Mouse (Mus musculus) retina, adult 2 months (tissue): ENCODE data around the gene Stx11.

Experiments
- DNase-seq: peaks from one replicate; pipeline ENCODE4 v3.0.0-alpha.2; 2012; ENCODE audit warnings: low read depth, low spot score

Stx11 gene

GRCm38 (mm10) chr10:12915826-12916225 is 48.3 kb downstream of the Stx11 start:
- DNase-seq: no peak

GRCm38 (mm10) chr10:12914203-12914602 is 49.9 kb downstream of the Stx11 start:
- DNase-seq: no peak

DNA sequence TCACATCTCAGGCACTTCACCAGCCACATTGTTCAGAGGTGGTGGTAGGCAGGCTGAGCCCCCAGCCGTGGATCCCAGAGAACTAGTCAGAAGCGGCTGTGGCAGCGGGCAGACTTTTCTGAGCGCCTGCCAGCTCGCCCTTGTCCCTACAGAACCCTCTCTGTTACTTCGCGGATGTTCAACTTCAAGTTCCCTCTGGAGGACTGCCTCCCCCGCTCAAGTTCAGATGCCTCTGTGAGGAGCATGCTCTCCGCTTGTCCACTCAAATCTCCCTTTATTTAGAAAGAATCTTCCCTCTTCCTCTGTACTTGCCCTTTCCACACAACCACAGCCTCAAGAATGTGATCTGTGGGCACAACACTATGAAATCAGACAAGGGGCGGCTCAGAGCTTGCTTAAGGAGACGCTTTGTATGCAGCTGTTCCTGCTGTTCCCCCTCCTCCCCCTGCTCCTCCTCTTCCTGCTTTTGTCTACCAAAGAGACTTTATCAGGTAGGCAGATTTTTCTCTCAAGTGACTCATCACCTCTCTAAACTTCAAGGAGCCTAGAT is 52.0 kb downstream of the Stx11 start:
- no peak for DNase-seq

DNA sequence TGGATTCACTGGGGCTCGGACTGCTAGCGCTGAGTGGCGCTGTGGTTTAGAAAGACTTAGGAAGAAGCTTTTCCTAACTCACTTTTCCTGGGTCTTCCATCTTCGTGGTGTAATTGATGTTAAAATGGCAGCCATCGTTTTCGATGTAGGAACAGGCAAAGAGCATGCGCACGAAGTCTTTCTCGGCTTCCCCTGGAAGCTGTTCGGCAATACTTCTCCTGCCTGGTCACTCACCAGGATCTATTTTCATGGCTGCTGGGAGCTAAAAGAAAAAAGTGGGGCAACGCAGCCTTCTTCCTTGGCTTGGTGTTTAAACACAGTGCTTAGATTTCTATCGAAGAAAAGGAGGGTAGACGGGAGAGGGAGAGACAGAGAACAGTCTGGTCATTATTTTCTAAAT is 52.6 kb downstream of the Stx11 start:
- no peak for DNase-seq

DNA sequence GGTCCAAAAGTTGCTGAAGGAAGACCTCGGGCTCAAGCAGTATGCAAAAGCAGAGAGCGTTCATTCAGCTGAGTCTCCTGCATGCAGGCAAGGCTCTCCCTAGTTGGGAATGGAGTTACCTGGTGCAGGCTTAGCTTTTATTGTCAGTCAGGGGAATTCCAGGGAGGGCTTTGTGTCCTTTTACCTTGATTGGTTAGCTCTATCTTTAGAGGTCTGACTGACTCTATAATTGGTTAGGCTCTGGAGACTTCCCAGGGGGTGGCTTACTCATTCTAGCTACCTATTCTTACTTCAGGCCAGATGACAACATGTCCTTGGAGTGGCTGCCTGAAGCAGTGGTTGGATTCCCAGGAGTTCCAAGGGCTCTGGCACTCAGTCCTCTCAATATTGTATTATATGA is 54.2 kb downstream of the Stx11 start:
- DNase-seq: no peak

DNA sequence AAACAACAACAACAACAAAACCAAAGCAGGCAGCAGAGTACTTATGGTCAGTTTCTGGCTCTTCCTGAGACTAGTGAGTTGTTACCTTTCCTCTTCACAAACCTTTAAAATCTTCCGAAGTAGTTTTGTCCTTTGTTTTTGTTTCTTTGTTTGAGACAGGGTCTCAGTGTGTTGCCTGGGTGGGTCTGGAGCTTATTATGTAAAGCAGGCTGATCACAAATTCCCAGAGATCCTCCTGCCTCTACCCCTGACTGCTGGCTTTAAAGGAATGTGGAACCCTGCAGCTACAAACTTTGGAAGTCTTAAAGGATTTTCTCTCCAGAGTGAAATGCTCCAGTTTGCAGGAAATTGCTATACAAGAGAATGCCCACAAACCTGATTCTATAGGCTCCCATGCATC is 54.9 kb downstream of the Stx11 start:
- no peak for DNase-seq

- no peak for DNase-seq
Measured at GRCm38 (mm10) chr10:12904140-12904528, 60.0 kb downstream of the Stx11 start.

DNA sequence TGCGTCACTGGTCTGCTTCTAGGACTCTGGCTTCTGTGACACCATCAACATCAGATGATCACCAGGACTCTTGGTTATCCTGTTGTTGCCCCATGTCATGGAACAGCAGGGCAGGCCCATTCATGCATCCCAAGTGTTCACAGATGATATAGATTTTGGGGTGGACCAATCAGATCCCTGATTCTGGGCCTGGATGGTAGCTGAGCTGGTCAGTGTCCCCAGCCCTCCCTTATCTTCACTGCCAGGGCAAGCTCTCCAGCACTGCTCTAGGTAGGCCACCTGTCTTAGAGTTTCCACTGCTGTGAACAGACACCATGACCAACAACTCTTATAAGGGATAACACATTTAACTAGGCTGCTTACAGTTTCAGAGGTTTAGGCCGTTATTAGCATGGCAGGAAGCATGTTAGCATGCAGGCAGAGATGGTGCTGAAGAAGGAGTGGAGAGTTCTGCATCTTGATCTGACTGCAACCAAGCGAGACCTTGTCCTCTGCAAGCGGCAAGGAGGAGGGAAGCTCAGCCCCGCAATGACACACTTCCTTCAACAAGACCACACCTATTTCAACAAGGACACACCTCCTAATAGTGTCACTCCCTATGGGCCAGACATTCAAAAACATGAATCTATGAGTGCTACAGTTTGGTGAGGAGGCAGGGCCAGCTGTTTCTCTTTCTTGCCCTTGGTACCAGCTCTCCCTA is 60.5 kb downstream of the Stx11 start:
- no peak for DNase-seq

DNA sequence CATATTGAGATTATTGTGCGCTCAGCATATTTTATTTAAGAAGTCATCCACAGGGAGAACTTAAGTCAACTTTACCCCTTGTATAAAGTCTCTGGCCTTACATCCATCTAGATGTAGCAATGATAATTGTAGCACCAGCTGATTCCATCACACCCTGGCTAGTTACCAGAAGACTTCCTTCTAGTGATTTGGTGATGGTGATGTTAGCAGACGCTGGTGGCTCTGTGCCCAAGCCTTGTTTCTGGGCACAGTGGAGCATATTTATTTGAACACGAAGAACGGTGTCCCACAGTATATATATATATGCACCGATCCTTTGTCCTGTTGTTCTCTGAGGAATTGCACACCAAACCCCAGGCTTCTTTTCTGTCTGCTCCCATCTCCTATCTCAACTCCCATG is 64.2 kb downstream of the Stx11 start:
- DNase-seq: no peak

- no peak for DNase-seq
Measured at GRCm38 (mm10) chr10:12893339-12893738, 70.8 kb downstream of the Stx11 start.

GRCm38 (mm10) chr10:12888373-12888772 is 75.7 kb downstream of the Stx11 start:
- DNase-seq: no peak
